Mouse (Mus musculus) kidney, adult 8-10 months (tissue): ENCODE data around the gene Hdac9.

Source experiments
- DNase-seq, 2 experiments: peaks; one replicate each; pipeline ENCODE4 v3.0.0; 2022

Gene Hdac9

DNA sequence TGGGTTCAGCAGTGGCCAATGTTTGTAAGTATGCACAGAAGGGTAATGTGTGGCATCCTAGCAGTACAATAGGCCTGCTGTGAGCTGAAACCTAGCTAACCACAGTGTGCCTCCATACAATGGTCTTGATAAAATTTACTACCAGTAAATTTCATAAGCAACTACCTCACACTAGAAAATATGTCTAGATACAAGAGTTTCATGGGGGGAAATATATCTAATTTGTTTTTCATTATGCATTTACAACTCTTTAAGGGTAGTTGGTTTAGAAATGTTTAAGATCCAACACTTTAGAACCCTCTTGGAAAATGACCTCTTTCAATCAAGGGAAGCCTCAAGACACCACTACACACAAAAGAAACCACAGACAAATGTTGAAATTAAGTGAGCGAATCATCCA, 589.8 kb downstream of the Hdac9 start:
- no peak for DNase-seq

DNA sequence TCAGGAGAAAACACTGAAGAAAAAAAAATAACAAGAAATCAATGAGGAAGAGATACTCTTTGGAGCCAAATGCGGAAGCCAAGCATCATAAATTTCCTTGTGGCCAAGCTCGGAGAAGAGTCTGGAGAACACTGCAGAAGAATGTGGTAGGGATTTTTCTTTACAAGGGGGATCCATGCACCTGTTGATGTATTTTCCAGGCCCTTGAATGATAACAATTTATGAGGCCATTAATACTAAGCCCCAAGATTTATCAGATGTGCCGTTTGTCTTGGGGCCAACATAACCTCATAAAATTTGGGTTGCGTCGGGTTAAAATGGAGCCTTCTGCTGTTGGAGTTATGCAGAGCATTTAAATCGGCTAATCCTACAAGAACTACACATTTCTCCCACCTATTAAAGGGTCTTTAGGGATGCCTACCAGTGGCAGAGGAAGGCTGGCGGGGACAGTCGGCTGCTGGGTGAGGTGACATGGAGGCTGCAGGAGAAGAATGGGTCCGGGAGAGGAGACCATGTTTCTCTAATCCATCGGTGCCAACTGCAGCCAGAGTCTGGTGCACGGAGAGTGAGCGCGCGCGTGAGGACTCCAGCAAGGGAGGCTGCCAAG, 604.7 kb downstream of the Hdac9 start:
- DNase-seq, result no peak

DNA sequence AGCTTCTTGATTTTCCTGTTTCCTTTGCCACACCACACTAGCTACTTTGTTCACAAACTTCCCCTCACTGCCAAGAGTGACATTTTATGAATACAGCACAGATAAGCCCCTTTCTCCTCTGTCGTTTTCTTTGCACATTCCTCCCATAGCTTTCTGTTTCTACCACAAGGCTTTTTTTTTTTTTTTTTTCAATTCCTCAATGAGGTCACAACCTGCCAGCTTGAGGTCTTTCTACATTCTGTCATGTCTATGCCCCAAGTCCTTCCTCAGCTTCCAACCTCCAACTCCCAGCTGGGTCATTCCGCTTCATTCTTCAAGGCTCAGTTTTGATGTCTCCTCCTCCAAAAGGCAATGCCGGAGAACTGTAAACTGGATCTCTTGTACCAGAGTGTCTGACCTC, 611.4 kb downstream of the Hdac9 start:
- DNase-seq, result no peak

DNA sequence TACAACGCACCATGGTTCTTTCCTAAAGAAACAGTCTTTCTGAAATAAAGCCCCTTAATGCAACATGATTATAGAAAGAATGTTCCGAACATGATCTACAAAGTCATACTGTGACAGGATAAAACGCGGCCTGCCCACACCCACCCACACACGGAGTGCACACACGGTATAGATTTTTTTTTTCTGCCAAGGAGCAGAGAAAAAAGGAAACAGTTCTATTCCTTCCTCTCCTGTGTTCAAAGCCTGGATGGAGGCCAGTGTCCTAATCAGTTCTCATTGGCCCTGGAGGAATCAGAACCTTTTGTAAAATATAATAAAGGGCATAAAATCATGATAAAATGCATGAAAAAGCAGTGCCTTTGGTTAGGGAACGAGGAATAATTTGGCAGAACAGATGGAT, 624.5 kb downstream of the Hdac9 start:
- no peak for DNase-seq

DNA sequence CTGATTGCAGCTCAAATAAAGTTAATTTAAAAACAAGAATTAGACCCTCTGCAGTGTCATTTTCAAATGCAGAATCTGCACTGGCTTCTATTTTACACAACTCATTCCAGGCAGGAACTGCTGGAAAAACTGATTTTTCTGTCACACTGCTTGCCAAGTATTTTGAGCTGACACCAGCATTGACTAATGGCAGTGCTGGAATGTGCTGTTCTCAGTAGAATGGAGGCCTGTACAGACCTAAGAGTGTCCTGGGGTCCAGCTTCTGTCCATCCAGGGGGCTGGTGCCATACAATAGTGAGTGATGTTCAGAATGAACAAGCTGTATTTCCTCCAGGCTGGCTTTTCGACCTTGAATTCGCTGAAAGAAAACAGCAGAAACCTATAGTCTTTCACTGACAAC, 629.7 kb downstream of the Hdac9 start:
- DNase-seq, result no peak

DNA sequence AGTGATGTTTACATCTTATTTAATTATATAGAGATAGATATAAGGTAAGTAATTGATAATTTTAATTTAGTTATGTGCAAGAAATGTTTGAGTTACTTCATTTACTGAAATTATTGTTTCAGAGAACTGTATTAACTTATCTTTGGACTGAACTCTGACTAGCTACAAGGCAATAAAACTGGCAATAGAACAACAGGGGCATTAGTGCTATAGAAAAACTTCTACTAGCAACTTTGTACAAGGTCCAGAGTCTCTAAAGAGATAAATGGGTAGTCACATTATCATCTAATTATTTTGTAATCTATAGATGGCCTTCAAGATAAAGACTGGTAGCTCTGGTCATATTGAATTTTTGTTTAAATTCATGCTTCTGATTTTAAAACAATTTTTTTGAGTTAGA, 632.0 kb downstream of the Hdac9 start:
- DNase-seq, result no peak

DNA sequence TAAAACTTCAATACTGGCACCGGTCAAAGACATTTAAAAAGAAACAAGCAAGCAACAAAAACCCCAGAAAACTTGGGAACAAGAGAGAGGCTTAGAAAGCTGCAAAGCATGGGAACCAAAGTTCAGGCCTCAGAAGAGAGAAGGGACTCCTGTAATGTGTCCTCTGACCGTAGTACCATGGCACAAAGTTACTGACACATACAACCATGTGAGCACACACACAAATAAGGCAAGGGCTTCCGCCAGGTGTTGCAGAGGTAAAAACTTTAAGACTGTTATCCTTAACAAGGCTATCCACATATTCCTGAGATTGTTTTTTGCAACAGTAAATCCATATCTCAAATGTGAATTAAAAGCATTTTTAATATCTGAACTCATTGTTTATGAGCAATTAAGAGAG, 632.5 kb downstream of the Hdac9 start:
- no peak for DNase-seq

DNA sequence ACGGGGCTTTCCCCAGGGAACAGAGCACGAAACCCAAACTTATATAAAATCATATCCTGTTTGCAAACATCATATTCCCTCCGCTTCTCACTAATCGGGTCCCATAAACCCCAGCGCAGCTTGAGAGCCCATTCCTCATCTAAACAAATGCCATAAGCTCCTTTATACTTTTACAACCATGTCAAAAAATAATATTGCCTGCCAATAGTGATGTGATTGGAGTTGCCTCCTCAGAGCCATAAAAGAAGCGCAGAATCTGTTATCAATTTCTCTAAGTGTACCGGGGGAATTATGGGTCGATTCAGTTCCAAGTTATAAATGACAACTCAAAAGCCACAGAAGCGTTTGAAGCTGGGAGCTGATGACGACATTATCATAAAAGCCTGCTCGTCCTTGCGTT, 638.1 kb downstream of the Hdac9 start:
- no peak for DNase-seq

DNA sequence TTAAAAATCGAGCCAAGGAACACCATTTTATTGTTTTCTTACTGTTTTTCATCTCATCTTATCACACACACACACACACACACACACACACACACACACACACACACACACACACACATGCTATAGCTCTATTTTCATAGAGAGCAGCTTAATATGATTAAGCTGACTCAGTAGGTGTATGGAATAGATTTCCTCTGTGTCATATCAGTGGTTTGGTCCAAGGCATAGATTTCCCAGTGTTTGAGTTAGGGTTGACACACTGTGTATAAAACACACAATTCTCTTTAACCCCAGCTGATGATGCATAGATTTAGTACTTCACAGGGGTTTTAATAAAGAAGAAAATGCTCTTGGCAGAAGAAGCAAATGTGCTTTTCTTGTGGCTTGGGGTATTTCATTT, 643.1 kb downstream of the Hdac9 start:
- DNase-seq, result no peak

DNA sequence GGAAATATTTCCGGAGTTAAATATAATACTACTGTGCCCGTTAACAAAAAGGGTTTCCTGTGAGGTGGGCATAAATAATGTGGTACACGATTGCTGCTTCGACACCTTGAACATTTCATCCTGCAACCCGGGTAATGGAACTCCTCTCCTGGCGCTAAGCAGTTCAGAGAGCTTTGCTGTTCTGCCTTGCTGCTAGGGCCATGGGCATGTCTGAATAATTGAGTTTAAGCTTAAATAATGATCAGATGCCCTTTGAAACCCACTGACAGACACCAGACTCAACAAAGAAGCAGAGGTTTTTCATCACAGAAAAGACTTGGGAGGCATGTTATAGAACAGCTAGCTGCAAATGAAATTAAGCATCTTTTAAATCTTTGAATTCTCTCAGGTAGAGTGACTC, 646.8 kb downstream of the Hdac9 start:
- DNase-seq, result no peak

DNA sequence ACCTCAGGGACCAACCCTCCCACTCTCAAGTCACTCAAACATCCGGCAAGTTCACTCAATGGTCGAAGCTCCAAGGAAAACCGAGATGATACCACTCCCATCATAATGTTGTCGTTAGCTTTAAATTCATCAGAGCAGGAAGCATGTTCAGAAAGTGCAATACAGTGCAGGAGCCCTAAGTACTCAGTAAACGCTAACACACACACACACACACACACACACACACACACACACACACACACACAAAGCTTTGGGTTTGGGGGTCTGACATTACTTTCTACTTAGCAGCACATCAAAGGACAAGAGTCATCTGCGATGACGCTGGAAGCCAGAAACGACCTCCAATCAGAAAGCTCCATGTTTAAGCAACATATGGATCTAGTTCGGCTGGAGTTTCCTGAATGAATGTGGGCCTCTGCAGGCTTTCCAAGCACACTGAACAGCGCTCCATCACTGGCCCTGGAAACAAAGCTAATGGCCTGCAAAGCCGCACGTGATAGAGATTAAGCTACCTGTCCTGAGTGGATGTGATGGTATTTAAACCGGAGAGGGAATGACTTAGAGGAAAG, 647.3 kb downstream of the Hdac9 start:
- no peak for DNase-seq

DNA sequence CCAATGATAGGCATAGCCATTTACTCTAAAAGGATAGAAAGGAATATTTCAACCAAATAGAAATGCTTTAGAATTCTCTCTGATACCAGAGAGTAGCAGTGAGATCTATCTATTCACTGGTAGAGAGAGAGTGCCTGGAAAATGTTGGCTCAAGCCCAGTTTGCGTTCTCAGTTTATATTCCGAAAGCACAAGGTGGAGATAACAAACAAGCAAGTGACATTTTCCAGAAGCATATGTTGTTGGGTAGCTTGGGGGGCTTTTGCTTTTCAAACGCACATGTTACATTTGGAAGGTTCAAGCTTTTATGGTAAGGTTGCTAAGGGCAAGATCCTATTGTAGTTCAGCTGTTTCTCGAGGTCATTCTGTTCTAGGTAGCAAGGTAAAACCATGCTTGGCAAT, 657.2 kb downstream of the Hdac9 start:
- no peak for DNase-seq

DNA sequence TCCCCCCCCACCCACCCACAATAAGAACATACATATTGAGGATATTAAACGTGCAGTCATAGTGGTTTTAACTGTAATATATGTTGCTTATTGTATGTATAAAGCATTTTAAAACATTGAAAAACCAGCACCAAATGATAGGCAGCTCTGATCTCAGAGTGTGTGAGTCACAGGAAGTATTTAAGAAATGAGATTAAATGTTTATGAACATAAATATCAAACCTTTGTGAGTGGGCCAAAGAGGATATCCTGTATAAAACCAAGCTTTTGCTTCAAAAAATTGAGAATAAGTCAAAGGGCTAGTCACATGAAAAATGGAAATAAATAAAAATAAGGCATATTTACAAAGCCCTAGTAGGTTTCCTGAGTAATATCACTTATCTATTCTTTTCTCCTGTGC, 667.7 kb downstream of the Hdac9 start:
- DNase-seq, result no peak

DNA sequence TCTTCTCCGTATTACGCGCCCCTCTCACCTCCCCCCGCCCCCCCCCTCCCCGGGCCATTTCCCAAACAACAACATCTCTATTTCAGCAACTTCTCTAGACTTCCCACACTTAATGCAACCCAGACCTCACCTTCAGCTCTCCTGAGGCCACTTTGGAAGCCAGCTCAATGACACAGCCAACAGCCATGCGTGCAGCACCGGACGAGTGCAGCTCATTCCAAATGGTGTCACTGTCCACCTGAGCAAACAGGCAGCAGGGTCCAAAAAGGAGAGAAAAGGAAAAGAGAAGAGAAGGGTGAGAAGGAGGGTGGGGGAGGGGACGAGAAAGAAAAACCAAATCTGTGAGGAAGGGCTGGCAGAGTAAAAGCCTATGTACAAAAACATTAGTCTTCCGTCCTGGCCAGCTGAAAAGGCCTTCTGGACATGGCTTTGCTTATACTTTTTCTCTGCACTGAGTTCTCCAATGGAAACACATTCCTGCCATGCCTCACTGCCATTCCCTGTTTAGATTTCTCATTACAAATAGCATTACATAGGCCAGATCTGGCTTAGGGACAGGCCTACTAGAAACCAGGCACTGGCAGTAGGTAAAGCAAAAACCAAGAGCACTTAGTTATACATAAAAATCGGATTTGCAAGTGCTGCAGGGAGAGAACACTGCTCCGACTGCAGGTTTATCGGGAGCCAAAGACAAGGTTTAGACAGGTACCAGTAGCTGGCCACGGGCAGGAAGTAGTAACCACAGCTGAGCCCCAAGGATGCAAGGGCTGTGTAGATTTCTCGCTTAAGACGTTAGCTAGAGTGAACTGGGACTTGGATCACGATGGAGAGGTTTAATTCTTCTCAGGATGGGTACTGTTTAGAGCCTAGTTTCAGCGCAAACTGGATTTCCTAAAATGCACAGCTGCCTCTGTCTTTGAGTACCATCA, 668.4 kb downstream of the Hdac9 start:
- no peak for DNase-seq

DNA sequence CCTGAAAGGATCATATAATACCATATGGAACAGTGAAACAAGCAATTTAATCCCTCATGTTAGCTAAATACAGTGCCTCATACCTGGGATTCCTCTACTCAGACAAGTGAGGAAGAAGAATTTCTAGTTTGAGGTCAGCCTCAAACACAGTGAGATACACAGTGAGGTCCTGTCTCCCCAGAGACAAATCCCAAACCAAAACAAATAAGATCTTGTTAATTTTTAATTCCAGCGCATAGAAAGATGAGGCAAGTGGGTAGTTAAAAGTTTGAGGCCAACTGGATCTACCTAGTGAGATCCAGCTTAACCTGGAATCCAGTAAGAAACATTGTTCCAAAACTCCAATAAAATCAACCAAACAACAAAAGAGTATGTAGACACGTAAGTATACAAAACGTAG, 678.1 kb downstream of the Hdac9 start:
- DNase-seq, result no peak

DNA sequence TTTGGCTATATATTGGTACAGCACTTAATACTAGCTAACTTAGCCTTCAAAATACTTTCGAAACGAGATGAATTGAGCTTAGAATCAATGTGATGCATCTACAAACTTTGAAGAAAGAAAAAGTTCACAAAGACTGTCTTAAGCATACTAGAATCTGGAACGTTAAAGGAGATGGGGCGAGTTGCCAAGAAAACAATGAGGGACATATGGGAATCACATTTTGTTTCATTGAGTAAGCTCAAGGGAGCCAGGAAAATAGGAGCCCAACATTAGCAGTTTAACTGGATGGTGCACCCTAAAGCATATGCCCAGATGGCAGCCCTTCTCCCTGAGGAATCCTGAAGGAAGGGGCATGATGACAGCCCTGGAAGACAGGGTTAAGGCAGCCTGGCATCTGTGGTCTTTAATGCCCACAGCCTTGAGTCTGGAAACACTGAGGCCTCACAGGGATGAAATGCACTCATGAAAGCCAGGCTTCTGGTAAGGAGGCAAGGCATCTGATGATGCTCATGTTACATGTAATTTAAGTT, 685.2 kb downstream of the Hdac9 start:
- no peak for DNase-seq

DNA sequence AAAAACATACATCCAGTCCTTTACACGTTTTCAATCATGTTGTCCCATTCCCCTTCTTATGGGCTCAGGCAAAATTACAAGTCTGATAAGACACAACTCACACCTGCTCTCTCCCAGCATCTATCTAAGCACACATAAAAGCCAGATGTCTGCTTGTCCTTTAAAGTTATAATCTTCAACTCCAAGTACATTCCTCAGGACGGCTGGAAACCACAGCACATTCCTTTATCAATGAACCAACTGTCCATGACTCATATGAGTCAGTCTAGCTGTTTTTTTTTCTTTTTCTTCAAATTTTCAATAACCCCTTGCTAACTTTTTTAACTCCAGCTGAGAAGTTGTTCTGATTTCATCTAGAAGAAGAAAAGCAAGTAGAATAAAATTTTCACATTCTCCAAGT, 692.4 kb downstream of the Hdac9 start:
- no peak for DNase-seq

DNA sequence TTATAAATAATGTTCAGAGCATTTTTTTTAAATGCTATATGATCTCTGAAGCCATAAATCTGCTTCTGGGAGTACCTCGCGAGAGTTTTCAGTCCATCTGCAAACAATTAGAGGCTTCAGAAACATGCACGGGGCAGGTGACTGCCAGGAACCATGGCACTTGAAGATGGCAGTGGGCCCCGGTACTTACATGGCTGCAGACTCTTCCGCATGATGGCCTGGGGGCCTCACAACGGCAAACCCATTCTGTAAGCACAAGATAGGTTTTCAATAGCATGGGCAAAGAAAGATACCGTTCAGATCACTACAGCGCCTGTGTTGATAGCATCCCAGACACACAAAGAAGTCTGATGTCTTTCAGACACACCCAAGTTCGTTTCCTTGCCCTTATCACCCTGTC, 695.9 kb downstream of the Hdac9 start:
- no peak for DNase-seq

DNA sequence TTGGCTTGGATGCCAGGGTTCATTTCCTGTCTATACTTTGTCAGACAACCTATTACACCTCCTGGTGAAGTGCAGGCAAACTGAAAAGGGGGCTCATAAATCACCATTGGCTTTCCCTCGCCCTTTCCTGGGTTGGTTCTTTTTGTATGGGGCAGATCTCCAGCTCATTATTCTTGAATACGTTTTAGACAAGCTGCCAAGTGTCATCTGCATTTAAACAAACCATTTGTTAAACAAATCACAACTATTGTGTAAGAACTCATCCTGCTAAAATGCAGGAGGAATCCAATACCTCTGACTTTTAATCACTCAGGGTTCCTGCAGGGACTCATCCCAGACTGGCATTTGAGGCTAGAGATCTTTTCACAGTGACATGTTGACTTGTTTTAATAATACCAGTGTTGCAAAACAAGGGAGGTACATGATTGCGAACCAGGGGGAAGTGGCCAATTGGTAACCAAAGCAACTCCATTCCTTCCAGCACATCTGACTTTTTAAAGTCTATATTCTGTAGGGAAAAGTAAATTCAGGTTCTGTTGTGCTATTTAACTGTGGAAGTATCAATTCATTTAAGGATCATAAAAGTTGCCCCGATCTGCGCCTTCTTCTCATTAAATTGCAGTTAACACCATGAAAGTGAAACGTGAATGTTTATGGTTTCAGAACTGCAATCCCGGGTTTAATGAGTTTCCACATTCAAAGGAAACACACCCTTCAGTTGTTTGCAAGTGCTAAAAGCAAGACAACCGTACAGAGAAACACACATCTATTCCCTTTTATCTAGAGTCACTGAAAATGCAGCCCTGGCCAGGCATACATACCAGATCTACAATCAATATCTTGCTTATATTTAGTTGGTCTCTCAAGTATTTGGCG, 696.6 kb downstream of the Hdac9 start:
- no peak for DNase-seq

DNA sequence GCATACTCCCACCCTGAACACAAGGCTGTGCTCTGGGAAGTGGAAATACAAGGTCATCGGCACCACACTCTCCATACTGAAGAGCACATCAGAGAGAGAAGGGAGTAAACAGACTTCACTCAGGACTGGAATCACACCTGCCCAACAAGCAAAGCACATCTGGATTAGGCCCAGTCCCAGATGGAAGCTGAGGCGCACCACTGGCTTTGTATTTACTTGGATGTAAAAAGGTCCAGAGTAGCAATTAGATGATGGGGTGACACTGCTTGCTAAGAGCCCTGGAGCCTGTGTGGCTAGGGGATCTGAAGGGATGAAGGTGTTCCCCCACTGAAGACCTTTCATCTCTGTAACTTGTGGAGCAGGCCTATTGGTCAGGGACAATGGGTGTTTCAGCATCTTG, 698.3 kb downstream of the Hdac9 start:
- DNase-seq, result no peak

DNA sequence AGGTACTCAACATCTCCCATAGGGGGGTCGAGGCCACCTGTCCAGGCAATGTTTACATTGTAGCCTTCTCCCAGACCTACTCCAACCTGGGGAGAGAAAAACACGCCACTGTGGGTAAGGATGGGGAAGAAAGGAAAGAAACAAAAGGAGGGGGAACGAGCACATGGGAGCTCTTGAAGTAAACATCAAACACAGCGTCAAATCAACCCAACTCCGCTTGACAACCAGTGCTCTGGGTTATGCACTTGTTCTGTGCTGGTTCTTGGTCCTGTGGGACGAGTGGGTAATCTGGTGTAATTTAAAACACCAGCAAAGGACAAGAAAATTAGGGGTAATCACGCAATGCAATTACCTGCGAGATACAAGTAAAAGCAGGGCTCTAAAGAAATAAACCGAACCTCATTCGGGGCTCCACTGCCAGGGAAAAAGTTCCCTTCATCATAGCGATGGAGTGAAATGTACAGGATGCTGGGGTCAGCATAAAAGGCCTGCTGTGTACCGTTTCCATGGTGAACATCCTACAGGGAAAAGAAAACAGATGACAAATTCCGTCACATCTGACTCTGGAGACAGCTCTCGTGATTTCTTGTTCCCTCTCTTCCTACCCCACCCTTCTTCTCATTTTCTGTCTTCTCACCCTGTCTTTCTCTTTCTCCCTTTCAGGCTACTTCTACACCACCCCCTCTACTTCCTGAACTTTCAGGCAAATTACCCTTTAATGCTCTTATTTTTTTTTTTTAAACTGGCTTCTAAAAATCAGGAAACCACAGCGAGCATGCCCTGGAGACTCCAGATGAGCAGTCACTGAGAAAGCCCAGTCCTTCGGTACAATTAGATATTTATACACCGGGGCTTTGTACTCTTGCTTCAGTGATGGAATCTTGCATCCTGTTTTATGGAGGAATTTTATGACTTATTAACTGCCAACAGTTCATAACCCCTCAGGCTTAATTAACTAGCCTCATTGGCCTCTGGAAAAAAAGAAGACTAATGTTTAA, 701.6 kb downstream of the Hdac9 start:
- DNase-seq, result no peak

DNA sequence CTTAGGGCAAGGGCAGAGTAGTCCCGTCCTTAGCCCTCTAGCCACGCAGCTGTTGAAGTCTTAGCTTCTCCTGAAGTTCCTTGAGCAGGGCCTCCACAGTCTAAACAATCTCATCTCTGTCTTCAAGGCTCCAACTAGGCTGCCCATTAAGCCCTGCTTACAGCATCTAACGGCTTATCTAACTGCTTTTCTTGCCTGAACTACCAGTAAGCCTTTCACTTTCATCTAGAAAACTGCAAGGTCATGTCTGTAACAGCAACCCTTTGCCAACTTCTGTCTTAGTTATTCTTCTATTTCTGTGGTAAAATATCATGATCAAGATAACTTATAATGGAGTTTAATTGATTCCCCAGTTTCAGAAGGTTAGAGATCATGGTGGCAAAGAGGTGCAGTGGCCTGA, 704.7 kb downstream of the Hdac9 start:
- no peak for DNase-seq
